Mouse (Mus musculus): ENCODE measurements around the gene Rmdn3.

- TF ChIP-seq CTCF (IDR thresholded peaks at IDR 0.05) (no peak), EP300 (IDR thresholded peaks at IDR 0.05) (peak; percentile 52; the same call in 1 of the 2 replicates)
Observed at GRCm38 (mm10) chr2:119203871-119204460, 47.1 kb upstream of the Rmdn3 start.
